Mouse (Mus musculus) limb, embryonic 14.5 days (tissue): ENCODE results near the gene Tlnrd1. TPM values are rescaled to one million over a fixed set of nuclear protein-coding genes. Genes with fewer than 3 reads are reported as not detected.

Experiments
- ATAC-seq: fragments of 200-750 bp; cut with Nextera tagmentation; 2 replicates; pipeline ENCODE4 v1.8.0; 2017; ENCODE audit warnings: low read depth, moderate number of reproducible peaks, moderate TSS enrichment; ENCODE audit not compliant: low FRiP score
- DNase-seq: peaks from one replicate; pipeline ENCODE4 v3.0.0-alpha.2; 2015; ENCODE audit warnings: low spot score
- H3K27ac ChIP-seq: fragments of 300-500 bp; sonication (generic); replicated peaks from 2 replicates; pipeline ENCODE4 v1.5.1; 2014; ENCODE audit warnings: low read depth, mild to moderate bottlenecking, low read length, moderate library complexity, mixed read lengths
- H3K27me3 ChIP-seq: fragments of 300-500 bp; sonication (generic); 2 replicates; pipeline ENCODE4 v1.6.1; 2014; ENCODE audit warnings: low read length, mixed read lengths; ENCODE audit not compliant: control insufficient read depth, insufficient read depth
- H3K36me3 ChIP-seq: fragments of 300-500 bp; sonication (generic); 2 replicates; pipeline ENCODE4 v1.6.1; 2014; ENCODE audit warnings: mild to moderate bottlenecking, low read length, moderate library complexity, mixed read lengths; ENCODE audit not compliant: control insufficient read depth, insufficient read depth
- H3K4me1 ChIP-seq: fragments of 300-500 bp; sonication (generic); 2 replicates; pipeline ENCODE4 v1.6.1; 2014; ENCODE audit warnings: antibody characterized with exemption, low read length, mixed read lengths; ENCODE audit not compliant: control insufficient read depth, insufficient read depth
- H3K4me2 ChIP-seq: fragments of 300-500 bp; sonication (generic); replicated peaks from 2 replicates; pipeline ENCODE4 v1.6.1; 2014; ENCODE audit warnings: low read depth, mild to moderate bottlenecking, low read length, moderate library complexity; ENCODE audit not compliant: severe bottlenecking
- H3K4me3 ChIP-seq: fragments of 300-500 bp; sonication (generic); replicated peaks from 2 replicates; pipeline ENCODE4 v1.5.1; 2014; ENCODE audit warnings: low read length
- H3K9ac ChIP-seq: fragments of 300-500 bp; sonication (generic); 2 replicates; pipeline ENCODE4 v1.6.1; 2014; ENCODE audit warnings: mild to moderate bottlenecking, low read depth, low read length, moderate library complexity; ENCODE audit not compliant: severe bottlenecking
- H3K9me3 ChIP-seq: fragments of 300-500 bp; sonication (generic); 2 replicates; pipeline ENCODE4 v1.6.1; 2016; ENCODE audit warnings: low read length; ENCODE audit not compliant: control insufficient read depth
- POLR2A ChIP-seq: fragments of 200-500 bp; IDR thresholded peaks from 2 replicates; pipeline ENCODE4 v1.8.0; 2012; ENCODE audit warnings: inconsistent platforms, mild to moderate bottlenecking, moderate library complexity, borderline replicate concordance; ENCODE audit not compliant: insufficient read depth, insufficient read length; ENCODE audit errors: extremely low read depth
- WGBS: fragments of 180-500 bp; shearing (Covaris S2); extraction: QIAGEN DNeasy Blood & Tissue Kit; methylation state at CpG from one replicate; pipeline ENCODE4 v1.1.7; 2014; 5-methylcytosine and 5-hydroxymethylcytosine counted together
- polyA plus RNA-seq, 2 experiments: library from polyadenylated mRNA; depleted of rRNA in 1 of 2; stranded (reverse) in 1 of 2; unstranded in 1 of 2; fragments of >200 nt; fragmentation: Nextera tagmentation in 1 of 2; extraction: Ambion mirVana in 1 of 2; gene quantifications; 2 replicates each; pipeline versions ENCODE4 v1.2.1 to v1.2.3; 2012 to 2014

The Tlnrd1 gene
- polyA plus RNA-seq, 2 experiments, result 17.6 to 32.7 TPM

- H3K4me1 ChIP-seq, result peaks cover 25% of the 10 kb centered on the region
- H3K27ac ChIP-seq, result no peak overlapping the region
- H3K4me3 ChIP-seq, result no peak overlapping the region
- no peak overlapping the region for H3K4me2 ChIP-seq
- no peaks in the 10 kb centered on the region for H3K9me3 ChIP-seq
- H3K27me3 ChIP-seq, result no peaks in the 10 kb centered on the region
- peaks cover 17% of the 10 kb centered on the region for H3K36me3 ChIP-seq
- WGBS, result 80% methylated on average over 3 of the region's 3 CpGs
- DNase-seq, result no peak
- no peak overlapping the region for H3K9ac ChIP-seq
- TF ChIP-seq POLR2A, result no peak
- ATAC-seq, result no peak
These were observed 7.0 kb downstream of the Tlnrd1 start for GRCm38 (mm10) chr7:83877088-83877487.

GRCm38 (mm10) chr7:83869839-83870543 lies 14.1 kb downstream of the Tlnrd1 start:
- WGBS, result 46% methylated on average over 5 of the region's 5 CpGs

GRCm38 (mm10) chr7:83868200-83868599 lies 15.9 kb downstream of the Tlnrd1 start:
- 82% methylated on average over 3 of the region's 3 CpGs for WGBS
- no peaks in the 10 kb centered on the region for H3K4me1 ChIP-seq
- H3K4me2 ChIP-seq, result no peak overlapping the region
- DNase-seq (no peak), ATAC-seq (no peak)
- no peaks in the 10 kb centered on the region for H3K27me3 ChIP-seq
- H3K4me3 ChIP-seq, result no peak overlapping the region
- H3K36me3 ChIP-seq, result no peaks in the 10 kb centered on the region
- no peak overlapping the region for H3K27ac ChIP-seq
- no peaks in the 10 kb centered on the region for H3K9me3 ChIP-seq
- no peak for TF ChIP-seq POLR2A
- no peak overlapping the region for H3K9ac ChIP-seq

More at GRCm38 (mm10) chr7:83869839-83870543, 14.1 kb downstream of the Tlnrd1 start:
- no peak for TF ChIP-seq POLR2A
- H3K9ac ChIP-seq, result no peak overlapping the region
- H3K4me2 ChIP-seq, result no peak overlapping the region
- no peaks in the 10 kb centered on the region for H3K36me3 ChIP-seq
- ATAC-seq (no peak), DNase-seq (no peak)
- no peak overlapping the region for H3K4me3 ChIP-seq
- H3K4me1 ChIP-seq, result no peaks in the 10 kb centered on the region
- no peaks in the 10 kb centered on the region for H3K9me3 ChIP-seq
- no peaks in the 10 kb centered on the region for H3K27me3 ChIP-seq
- no peak overlapping the region for H3K27ac ChIP-seq

GRCm38 (mm10) chr7:83863554-83863953 lies 20.6 kb downstream of the Tlnrd1 start:
- H3K4me3 ChIP-seq, result no peak overlapping the region
- H3K27me3 ChIP-seq, result no peaks in the 10 kb centered on the region
- H3K4me1 ChIP-seq, result no peaks in the 10 kb centered on the region
- no peak overlapping the region for H3K27ac ChIP-seq
- ATAC-seq (no peak), DNase-seq (no peak)
- TF ChIP-seq POLR2A, result no peak
- H3K36me3 ChIP-seq, result no peaks in the 10 kb centered on the region
- H3K9me3 ChIP-seq, result no peaks in the 10 kb centered on the region
- no peak overlapping the region for H3K4me2 ChIP-seq
- 65% methylated on average over 2 of the region's 2 CpGs for WGBS
- H3K9ac ChIP-seq, result no peak overlapping the region

GRCm38 (mm10) chr7:83859378-83860083 lies 24.6 kb downstream of the Tlnrd1 start:
- Histone ChIP-seq H3K9ac (no peak overlapping the region), H3K36me3 (no peaks in the 10 kb centered on the region), H3K4me2 (no peak overlapping the region), H3K27me3 (no peaks in the 10 kb centered on the region), H3K27ac (no peak overlapping the region), H3K4me3 (no peak overlapping the region), H3K4me1 (no peaks in the 10 kb centered on the region), H3K9me3 (no peaks in the 10 kb centered on the region)
- no peak for ATAC-seq
- 55% methylated on average over 4 of the region's 4 CpGs for whole genome bisulfite sequencing
- no peak for TF ChIP-seq POLR2A
- no peak for DNase-seq
